Mouse (Mus musculus): Measurements from ENCODE around the gene Suox. TPM values are rescaled to one million over a fixed set of nuclear protein-coding genes. Genes with fewer than 3 reads are reported as not detected.
A peak's percentile ranks its signal among the peaks of the same experiment; 100 is the strongest.

Gene Suox
- polyA plus RNA-seq, 1 experiment from 2014 or later: 10.8 TPM

DNA sequence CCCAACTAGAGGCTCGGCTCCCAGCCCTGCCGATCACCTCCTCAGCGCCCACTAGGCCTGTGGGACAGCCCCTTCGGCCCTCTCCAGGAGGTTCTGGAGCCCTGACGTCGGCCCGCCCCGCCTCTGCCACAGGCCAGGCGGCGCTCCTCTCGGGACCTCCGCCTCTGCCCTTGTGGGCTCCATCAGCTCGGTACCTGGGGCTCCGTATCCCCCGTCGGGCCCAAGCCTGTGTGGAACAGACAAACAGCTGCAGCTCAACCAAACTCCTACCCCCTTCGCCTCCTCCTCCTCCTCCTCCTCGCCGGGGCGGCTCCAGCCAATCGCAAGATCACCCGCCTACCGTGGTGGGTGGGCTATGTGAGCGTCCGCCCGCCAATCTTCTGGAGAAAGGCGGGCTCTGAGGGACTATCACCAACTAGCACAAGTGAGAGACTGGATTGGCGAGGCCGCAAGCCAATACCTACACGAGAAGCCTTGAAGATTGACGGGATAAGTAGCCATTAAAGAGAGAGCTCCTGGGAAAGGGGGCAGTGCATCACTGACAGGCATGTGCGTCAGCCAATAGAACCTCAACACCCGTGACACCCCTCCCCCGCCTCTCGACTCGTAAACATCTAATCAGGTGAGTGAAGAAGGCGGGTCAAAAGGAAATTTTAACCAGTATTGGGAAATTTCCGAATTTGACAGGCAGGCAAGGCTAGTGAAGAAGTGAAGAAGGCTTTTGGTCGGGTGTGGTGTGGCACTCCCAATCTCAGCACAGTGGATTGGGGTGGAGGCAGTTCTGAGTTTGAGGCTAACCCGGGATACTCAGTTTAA is 22.3 kb upstream of the Suox start, which contains the start of gene Rab5b:
Gene Rab5b (minus strand): TSS at position 273 of the 816 bp plus-strand sequence.
- Histone ChIP-seq H3K9me3 (no peaks in the 10 kb centered on the region), H3K4me1 (peaks cover 25% of the 10 kb centered on the region), H3K27ac (peak within 1 kb of the TSS; percentile 97), H3K4me3 (peak within 1 kb of the TSS; percentile 87), H3K36me3 (replicated peaks) (peaks cover 38% of the 10 kb centered on the region), H3K27me3 (ENCODE audit: poor library complexity, severe bottlenecking) (no peaks in the 10 kb centered on the region)
- peak; percentile 99 for DNase-seq (ENCODE audit: extremely low spot score, low spot score)
- under 1% methylated on average over 40 of the region's 40 CpGs for WGBS

DNA sequence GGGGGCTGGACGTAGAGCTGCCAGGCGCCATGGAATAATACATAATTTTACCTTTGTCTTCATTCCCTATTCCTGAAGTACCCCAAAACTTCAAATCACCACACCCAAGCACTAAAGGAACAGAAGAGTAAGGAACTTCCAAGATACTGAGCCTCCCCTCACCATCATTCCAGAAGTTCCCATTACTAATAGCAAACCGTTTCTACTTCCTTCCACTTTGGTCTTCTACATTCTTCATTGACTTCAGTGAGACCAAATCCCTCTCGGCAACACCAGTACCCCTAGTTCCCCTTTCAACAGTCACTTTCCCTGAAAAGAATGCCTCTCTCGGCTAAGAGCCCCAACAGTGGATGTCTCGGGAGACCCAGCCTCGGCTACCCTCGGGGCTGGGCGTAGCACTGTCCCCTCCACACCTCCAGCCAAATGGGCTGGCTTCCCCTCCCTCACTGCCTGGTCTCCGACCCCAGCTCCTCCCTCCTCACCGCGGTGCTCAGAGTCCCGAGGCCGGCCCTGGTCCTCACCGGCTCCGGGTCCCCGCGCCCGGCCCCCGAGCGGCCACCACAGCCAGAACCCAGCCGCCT is 21.6 kb upstream of the Suox start:
- H3K4me1 ChIP-seq: peaks cover 25% of the 10 kb centered on the region
- no peak for DNase-seq (ENCODE audit: extremely low spot score, low spot score)
- WGBS: 3% methylated on average over 22 of the region's 22 CpGs

GRCm38 (mm10) chr10:128674469-128675008 is 666 bp upstream of the Suox start:
- peak overlapping the region; percentile 79; the same call in 1 of the 2 replicates for H3K27ac ChIP-seq
- DNase-seq (ENCODE audit: extremely low spot score, low spot score): no peak
- H3K4me3 ChIP-seq: peak overlapping the region; percentile 87

More for the DNA sequence above, 21.6 kb upstream of the Suox start:
- Histone ChIP-seq H3K4me3 (peak overlapping the region; percentile 87), H3K36me3 (replicated peaks) (peaks cover 31% of the 10 kb centered on the region), H3K9me3 (no peaks in the 10 kb centered on the region), H3K27ac (peak overlapping the region; percentile 97), H3K27me3 (ENCODE audit: poor library complexity, severe bottlenecking) (no peaks in the 10 kb centered on the region)

DNA sequence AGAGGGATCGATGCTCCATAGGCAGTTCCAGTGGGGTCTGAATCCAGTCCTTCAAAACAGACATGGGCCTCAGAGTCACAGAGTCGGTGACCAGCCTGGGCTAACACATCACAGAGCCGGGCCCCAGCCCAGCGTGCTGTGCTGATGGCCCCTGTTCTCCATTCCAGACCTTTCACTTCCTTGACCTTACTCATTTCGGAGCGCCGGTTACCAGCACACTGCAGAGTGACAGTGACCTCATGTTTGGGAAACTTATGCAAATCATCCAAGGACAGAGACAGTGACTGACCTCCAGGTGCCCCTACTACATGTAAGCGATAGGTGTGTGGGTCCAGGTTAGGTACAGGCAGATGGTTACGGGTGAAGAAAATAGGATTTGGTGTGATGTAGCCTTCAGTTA is 2.7 kb downstream of the Suox start:
- H3K4me3 ChIP-seq: no peak overlapping the region
- peaks cover 10% of the 10 kb centered on the region; the same call in 1 of the 2 replicates for H3K36me3 ChIP-seq (replicated peaks)
- peaks cover 35% of the 10 kb centered on the region for H3K4me1 ChIP-seq
- no peak overlapping the region for H3K27ac ChIP-seq
- peaks cover 36% of the 10 kb centered on the region for H3K27me3 ChIP-seq (ENCODE audit: poor library complexity, severe bottlenecking)
- H3K9me3 ChIP-seq: no peaks in the 10 kb centered on the region
- 92% methylated on average over 9 of the region's 9 CpGs for WGBS
- DNase-seq (ENCODE audit: extremely low spot score, low spot score): no peak

More at GRCm38 (mm10) chr10:128674469-128675008, 666 bp upstream of the Suox start:
- H3K9me3 ChIP-seq: no peaks in the 10 kb centered on the region
- H3K27me3 ChIP-seq (ENCODE audit: poor library complexity, severe bottlenecking): peaks cover 36% of the 10 kb centered on the region
- WGBS: 4% methylated on average over 9 of the region's 9 CpGs
- H3K4me1 ChIP-seq: peaks cover 20% of the 10 kb centered on the region
- peaks cover 16% of the 10 kb centered on the region for H3K36me3 ChIP-seq (replicated peaks)

GRCm38 (mm10) chr10:128668790-128669672 is 4.8 kb downstream of the Suox start:
- H3K36me3 ChIP-seq (replicated peaks): 0 out of 2 replicates have a peak, but pooled peaks cover 10% of the 10 kb centered on the region
- DNase-seq (ENCODE audit: extremely low spot score, low spot score): peak; percentile 61
- WGBS: under 1% methylated on average over 42 of the region's 42 CpGs
- peaks cover 30% of the 10 kb centered on the region for H3K4me1 ChIP-seq
- peaks cover 36% of the 10 kb centered on the region for H3K27me3 ChIP-seq (ENCODE audit: poor library complexity, severe bottlenecking)
- peak overlapping the region; percentile 86 for H3K4me3 ChIP-seq
- H3K27ac ChIP-seq: peak overlapping the region; percentile 89
- H3K9me3 ChIP-seq: no peaks in the 10 kb centered on the region

DNA sequence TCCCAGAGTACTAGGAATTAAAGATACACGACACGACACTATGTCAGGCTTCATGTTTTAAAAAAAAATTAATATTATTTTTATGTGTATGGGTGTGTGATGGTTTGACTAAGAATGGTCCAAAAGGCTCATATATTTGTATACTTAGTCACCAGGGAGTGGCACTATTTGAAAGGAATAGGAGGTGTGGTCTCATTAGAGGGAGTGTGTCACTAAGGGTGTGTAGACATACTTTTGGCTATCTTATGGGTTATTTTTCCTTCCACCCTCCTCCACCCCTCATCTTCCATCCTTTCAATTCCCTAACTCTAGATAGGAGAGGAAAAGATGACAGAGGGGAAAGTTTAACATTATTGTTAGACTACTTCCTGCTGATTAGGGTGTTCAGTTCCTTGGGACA is 8.1 kb downstream of the Suox start:
- Histone ChIP-seq H3K36me3 (replicated peaks) (0 out of 2 replicates have a peak, but pooled peaks cover 3% of the 10 kb centered on the region), H3K4me3 (no peak overlapping the region), H3K4me1 (peaks cover 16% of the 10 kb centered on the region), H3K9me3 (no peaks in the 10 kb centered on the region), H3K27ac (no peak overlapping the region), H3K27me3 (ENCODE audit: poor library complexity, severe bottlenecking) (peaks cover 12% of the 10 kb centered on the region; the same call in 1 of the 2 replicates)
- no peak for DNase-seq (ENCODE audit: extremely low spot score, low spot score)
- 94% methylated on average over 2 of the region's 2 CpGs for WGBS

- no peaks in the 10 kb centered on the region for H3K36me3 ChIP-seq (replicated peaks)
- H3K27ac ChIP-seq: no peak overlapping the region
- 90% methylated on average over 3 of the region's 3 CpGs for WGBS
- H3K4me3 ChIP-seq: no peak overlapping the region
- peaks cover 16% of the 10 kb centered on the region for H3K4me1 ChIP-seq
- no peaks in the 10 kb centered on the region for H3K9me3 ChIP-seq
- no peak for DNase-seq (ENCODE audit: extremely low spot score, low spot score)
- H3K27me3 ChIP-seq (ENCODE audit: poor library complexity, severe bottlenecking): peaks cover 7% of the 10 kb centered on the region; the same call in 1 of the 2 replicates
Observed at GRCm38 (mm10) chr10:128665307-128665706, 8.6 kb downstream of the Suox start.

DNA sequence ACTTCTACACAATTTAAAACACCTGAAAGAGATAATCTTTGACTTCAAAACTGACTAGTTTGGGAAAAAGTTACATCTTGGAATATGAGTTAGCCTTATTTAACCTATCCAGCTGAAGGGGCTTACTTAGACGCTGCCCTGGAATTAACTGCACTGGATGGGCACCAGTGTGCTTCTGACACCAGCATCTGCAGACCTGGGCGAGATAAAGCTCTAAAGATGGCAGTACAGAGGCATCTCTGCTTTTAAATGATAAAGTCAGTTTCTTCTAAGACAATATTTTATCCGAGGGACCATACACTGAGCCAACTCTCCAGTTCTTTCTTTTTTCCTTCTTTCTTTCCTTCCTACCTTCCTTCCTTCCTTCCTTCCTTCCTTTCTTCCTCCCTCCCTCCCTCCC is 9.1 kb downstream of the Suox start:
- no peak overlapping the region for H3K27ac ChIP-seq
- H3K9me3 ChIP-seq: no peaks in the 10 kb centered on the region
- H3K27me3 ChIP-seq (ENCODE audit: poor library complexity, severe bottlenecking): peaks cover 2% of the 10 kb centered on the region; the same call in 1 of the 2 replicates
- no peaks in the 10 kb centered on the region for H3K36me3 ChIP-seq (replicated peaks)
- no peak overlapping the region for H3K4me3 ChIP-seq
- 71% methylated on average over 3 of the region's 3 CpGs for WGBS
- H3K4me1 ChIP-seq: peaks cover 17% of the 10 kb centered on the region
- no peak for DNase-seq (ENCODE audit: extremely low spot score, low spot score)

GRCm38 (mm10) chr10:128663441-128664220 is 10.2 kb downstream of the Suox start:
- H3K27ac ChIP-seq: no peak overlapping the region
- 71% methylated on average over 5 of the region's 5 CpGs for WGBS
- H3K36me3 ChIP-seq (replicated peaks): no peaks in the 10 kb centered on the region
- H3K4me1 ChIP-seq: peaks cover 12% of the 10 kb centered on the region
- DNase-seq (ENCODE audit: extremely low spot score, low spot score): no peak
- no peak overlapping the region for H3K4me3 ChIP-seq
- no peaks in the 10 kb centered on the region for H3K27me3 ChIP-seq (ENCODE audit: poor library complexity, severe bottlenecking)
- H3K9me3 ChIP-seq: no peaks in the 10 kb centered on the region

- H3K36me3 ChIP-seq (replicated peaks): no peaks in the 10 kb centered on the region
- H3K4me3 ChIP-seq: no peak overlapping the region
- H3K27me3 ChIP-seq (ENCODE audit: poor library complexity, severe bottlenecking): no peaks in the 10 kb centered on the region
- no peak overlapping the region for H3K27ac ChIP-seq
- peaks cover 6% of the 10 kb centered on the region for H3K4me1 ChIP-seq
- no peak for DNase-seq (ENCODE audit: extremely low spot score, low spot score)
- H3K9me3 ChIP-seq: no peaks in the 10 kb centered on the region
Observed at GRCm38 (mm10) chr10:128662465-128662864, 11.4 kb downstream of the Suox start.

DNA sequence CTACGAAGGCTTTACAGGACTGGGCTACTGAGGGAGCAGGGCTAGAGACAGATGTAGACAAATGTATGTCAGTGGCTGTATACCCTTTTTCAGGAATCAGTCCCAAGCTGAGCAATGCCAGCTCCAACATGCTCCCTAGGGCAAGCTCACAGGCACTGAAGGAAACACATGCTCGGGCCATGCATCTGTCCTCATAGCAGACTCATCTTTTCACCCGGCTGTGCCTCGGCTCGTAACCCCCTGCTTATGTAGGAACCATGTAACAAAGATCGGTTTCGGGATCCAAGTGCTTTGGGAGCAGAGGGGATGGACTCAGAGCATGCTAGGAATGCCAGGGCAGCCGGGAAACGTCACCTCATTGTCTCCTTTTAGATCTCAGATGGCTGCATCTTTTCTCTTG is 14.4 kb downstream of the Suox start:
- no peak for DNase-seq (ENCODE audit: extremely low spot score, low spot score)
- Histone ChIP-seq H3K4me3 (no peak overlapping the region), H3K27me3 (ENCODE audit: poor library complexity, severe bottlenecking) (no peaks in the 10 kb centered on the region), H3K36me3 (replicated peaks) (no peaks in the 10 kb centered on the region), H3K27ac (0 out of 2 replicates have a peak overlapping the region, but pooled peaks have one; percentile 0), H3K9me3 (no peaks in the 10 kb centered on the region), H3K4me1 (peaks cover 7% of the 10 kb centered on the region)
- WGBS: 65% methylated on average over 9 of the region's 9 CpGs

Data from forebrain, embryonic 10.5 days (tissue).